Mouse (Mus musculus): ENCODE measurements at regions not wholly inside any gene's neighbourhood (a gene's known extent, or its start where the extent isn't known, plus 50 kb on each side); places are given as distances from the start of the nearest gene placed in this dataset.

- Histone ChIP-seq H3K4me3 (no peak overlapping the region), H3K27ac (no peak overlapping the region)
- DNase-seq (ENCODE audit: extremely low spot score in 1 of 2, low spot score in 2 of 2): no peak
- TF ChIP-seq CTCF (IDR thresholded peaks at IDR 0.05): no peak
- intact Hi-C loops (cut with DNase I): no loop called here
These were observed 570.2 kb upstream of the Gm10306 start for GRCm38 (mm10) chr4:93986189-93986588.

GRCm38 (mm10) chr4:93990273-93990869, 566.0 kb upstream of the Gm10306 start:
- no peak for TF ChIP-seq CTCF (IDR thresholded peaks at IDR 0.05)
- DNase-seq (ENCODE audit: extremely low spot score in 1 of 2, low spot score in 2 of 2): no peak
- Histone ChIP-seq H3K27ac (no peak overlapping the region), H3K4me3 (no peak overlapping the region)
- intact Hi-C loops (cut with DNase I): no loop called here

- DNase-seq (ENCODE audit: extremely low spot score in 1 of 2, low spot score in 2 of 2): no peak
- intact Hi-C loops (cut with DNase I): loop anchor here (5.0 to 10.0 kb wide), 2 partner anchors 511 to 651 kb away; no protein-coding TSS in a partner anchor
- H3K4me3 ChIP-seq: no peak overlapping the region
- no peak overlapping the region for H3K27ac ChIP-seq
- TF ChIP-seq CTCF (IDR thresholded peaks at IDR 0.05): no peak
These were observed 550.5 kb upstream of the Gm10306 start for GRCm38 (mm10) chr4:94005818-94006217.

GRCm38 (mm10) chr4:94007088-94007768, 549.1 kb upstream of the Gm10306 start:
- intact Hi-C loops (cut with DNase I): loop anchor here (5.0 to 10.0 kb wide), 2 partner anchors 510 to 652 kb away; no protein-coding TSS in a partner anchor
- H3K27ac ChIP-seq: no peak overlapping the region
- peak; percentile 72 for TF ChIP-seq CTCF (IDR thresholded peaks at IDR 0.05)
- H3K4me3 ChIP-seq: no peak overlapping the region
- peak; percentile 18 to 20 for DNase-seq (ENCODE audit: extremely low spot score in 1 of 2, low spot score in 2 of 2)

DNA sequence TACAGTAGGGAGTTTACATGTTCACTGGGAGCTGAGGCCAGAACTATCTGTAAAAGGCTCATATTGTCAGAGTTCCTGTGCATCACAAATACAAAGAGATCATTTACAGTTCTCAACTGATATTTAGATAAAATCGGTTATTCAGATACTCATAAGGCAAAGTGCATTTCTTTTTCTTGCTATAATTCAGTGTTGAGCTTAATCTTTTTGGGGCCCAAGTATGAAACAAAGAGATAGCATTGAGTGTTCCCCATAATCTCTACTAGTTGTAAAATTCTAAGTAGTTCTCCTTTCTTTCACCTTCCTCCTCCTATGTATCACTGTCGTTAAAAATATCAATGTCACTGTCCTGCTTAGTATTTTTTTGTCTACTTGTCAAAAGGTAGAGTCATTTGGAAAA, 540.6 kb upstream of the Gm10306 start:
- TF ChIP-seq CTCF (IDR thresholded peaks at IDR 0.05): no peak
- H3K4me3 ChIP-seq: no peak overlapping the region
- H3K27ac ChIP-seq: no peak overlapping the region
- no peak for DNase-seq (ENCODE audit: extremely low spot score in 1 of 2, low spot score in 2 of 2)
- intact Hi-C loops (cut with DNase I): loop anchor here (2.0 to 5.0 kb wide), 4 partner anchors 128 to 463 kb away; no protein-coding TSS in a partner anchor

GRCm38 (mm10) chr4:94017702-94018101, 538.6 kb upstream of the Gm10306 start:
- TF ChIP-seq CTCF (IDR thresholded peaks at IDR 0.05): no peak
- intact Hi-C loops (cut with DNase I): loop anchor here (2.0 to 5.0 kb wide), 4 partner anchors 130 to 465 kb away; no protein-coding TSS in a partner anchor

DNA sequence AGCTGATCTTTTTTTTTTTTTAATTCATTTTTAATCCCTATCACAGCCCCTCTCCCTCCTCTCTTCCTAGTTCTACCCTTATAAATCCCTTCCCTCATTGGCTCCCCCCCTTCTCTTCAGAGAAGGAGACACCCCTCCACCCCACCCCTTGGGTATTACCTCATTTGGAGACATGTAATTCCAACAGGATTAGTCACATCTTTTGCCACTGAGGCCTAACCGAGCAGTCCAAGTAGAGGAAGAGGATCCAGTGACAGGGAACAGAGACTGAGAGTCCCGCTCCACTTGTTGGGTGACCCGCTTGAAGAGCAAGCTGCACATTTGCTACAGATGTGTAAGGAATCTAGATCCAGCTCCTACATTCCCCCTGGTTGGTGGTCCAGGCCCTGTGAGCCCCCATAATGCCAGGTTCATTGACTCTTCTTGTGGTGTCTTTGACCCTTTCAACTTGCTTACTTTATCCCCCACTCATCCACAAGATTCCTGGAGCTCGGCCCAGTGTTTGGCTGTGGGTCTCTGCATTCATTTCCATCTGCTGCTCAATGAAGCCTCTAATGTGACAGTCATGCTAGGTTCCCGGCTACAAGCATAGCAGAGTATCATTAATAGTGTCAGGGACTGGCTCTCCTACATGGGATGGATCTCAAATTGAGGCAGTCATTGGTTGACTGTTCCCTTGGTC, 506.6 kb upstream of the Gm10306 start:
- TF ChIP-seq CTCF (IDR thresholded peaks at IDR 0.05): no peak
- Histone ChIP-seq H3K27ac (no peak overlapping the region), H3K4me3 (no peak overlapping the region)
- no peak for DNase-seq (ENCODE audit: extremely low spot score in 1 of 2, low spot score in 2 of 2)
- intact Hi-C loops (cut with DNase I): no loop called here

More at GRCm38 (mm10) chr4:94017702-94018101, 538.6 kb upstream of the Gm10306 start:
- no peak overlapping the region for H3K4me3 ChIP-seq
- H3K27ac ChIP-seq: 0 out of 2 replicates have a peak overlapping the region, but pooled peaks have one; percentile 13
- peak; percentile 43 to 60 for DNase-seq (ENCODE audit: extremely low spot score in 1 of 2, low spot score in 2 of 2)

GRCm38 (mm10) chr4:94052249-94053162, 503.8 kb upstream of the Gm10306 start:
- intact Hi-C loops (cut with DNase I): no loop called here
- DNase-seq (ENCODE audit: extremely low spot score in 1 of 2, low spot score in 2 of 2): no peak
- H3K27ac ChIP-seq: no peak overlapping the region
- no peak overlapping the region for H3K4me3 ChIP-seq
- no peak for TF ChIP-seq CTCF (IDR thresholded peaks at IDR 0.05)

DNA sequence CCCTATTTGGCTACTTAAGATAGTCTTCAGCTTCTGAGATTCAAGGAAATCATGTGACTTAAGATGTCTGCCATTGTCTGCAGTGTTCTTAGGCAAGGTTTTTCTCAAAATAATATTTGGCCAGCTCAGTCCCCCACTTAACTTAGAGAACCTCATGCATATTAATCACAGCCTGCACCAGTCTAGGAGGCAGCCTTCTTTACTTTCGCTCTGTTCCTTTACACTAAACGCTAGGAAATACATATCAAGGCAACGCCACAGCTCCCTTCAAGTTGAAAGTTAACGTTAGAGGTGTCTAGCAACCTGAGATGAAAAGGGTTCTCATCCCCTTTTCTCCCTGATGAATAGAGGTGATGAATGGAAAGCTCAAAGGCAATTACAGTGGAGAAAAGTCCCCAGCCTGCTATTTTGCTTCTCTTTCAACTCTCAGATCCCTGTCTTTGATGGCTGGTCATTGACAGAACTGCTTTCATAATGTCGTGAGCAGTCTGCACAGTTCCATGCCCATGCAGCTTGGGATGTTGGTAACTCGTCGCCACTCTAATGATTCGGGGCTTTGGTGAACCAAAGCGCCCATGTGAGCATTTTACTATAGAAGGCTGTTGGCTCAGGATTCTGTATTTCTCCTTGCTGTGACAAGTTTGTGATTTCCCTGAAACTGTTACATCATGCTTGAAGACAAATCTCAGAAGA, 483.0 kb upstream of the Gm10306 start:
- H3K27ac ChIP-seq: no peak overlapping the region
- no peak for DNase-seq (ENCODE audit: extremely low spot score in 1 of 2, low spot score in 2 of 2)
- intact Hi-C loops (cut with DNase I): no loop called here
- TF ChIP-seq CTCF (IDR thresholded peaks at IDR 0.05): no peak
- no peak overlapping the region for H3K4me3 ChIP-seq

DNA sequence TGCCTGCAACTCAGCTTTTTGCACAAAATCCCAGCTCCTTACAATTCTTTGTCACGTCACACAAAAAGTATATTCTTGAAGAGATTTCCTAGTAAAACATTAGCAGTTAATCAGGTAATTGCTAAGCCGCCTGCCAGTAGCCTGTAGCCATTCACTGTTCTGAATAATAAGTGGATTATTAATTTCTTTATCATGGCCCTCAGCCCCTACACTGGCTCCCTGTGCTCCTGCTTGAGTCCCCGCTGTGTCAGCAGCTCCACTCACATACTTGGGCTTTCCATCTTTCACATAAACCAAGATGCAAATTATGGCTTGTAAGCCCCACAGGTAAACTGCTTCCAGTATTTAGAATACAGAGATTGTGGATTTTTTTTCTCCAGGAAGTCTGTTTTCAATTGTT, 473.5 kb upstream of the Gm10306 start:
- DNase-seq (ENCODE audit: extremely low spot score in 1 of 2, low spot score in 2 of 2): no peak
- Histone ChIP-seq H3K27ac (no peak overlapping the region), H3K4me3 (no peak overlapping the region)
- intact Hi-C loops (cut with DNase I): no loop called here
- TF ChIP-seq CTCF (IDR thresholded peaks at IDR 0.05): no peak

DNA sequence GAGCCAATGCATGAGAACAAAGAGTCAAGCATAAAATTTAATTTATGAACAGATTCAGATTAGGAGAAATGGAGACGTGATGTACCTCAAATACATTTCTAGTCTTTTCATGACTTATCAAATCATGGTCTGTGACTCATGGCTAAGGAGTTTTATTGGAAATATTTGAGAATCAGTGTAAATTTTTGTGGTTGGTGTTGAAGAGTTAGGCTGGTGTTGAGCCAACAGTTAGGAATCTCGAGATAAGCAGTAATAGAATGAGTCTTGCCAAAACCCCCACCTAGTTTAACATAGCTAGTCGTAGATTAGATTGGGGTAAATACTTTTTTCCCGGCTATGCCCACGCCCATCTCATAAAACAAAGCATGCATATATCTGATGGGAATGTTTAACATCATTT, 462.0 kb upstream of the Gm10306 start:
- intact Hi-C loops (cut with DNase I): no loop called here
- Histone ChIP-seq H3K27ac (no peak overlapping the region), H3K4me3 (no peak overlapping the region)
- no peak for DNase-seq (ENCODE audit: extremely low spot score in 1 of 2, low spot score in 2 of 2)
- no peak for TF ChIP-seq CTCF (IDR thresholded peaks at IDR 0.05)
